8 mouse cellular contexts compared by ENCODE assay signal in the genomic region with DNA sequence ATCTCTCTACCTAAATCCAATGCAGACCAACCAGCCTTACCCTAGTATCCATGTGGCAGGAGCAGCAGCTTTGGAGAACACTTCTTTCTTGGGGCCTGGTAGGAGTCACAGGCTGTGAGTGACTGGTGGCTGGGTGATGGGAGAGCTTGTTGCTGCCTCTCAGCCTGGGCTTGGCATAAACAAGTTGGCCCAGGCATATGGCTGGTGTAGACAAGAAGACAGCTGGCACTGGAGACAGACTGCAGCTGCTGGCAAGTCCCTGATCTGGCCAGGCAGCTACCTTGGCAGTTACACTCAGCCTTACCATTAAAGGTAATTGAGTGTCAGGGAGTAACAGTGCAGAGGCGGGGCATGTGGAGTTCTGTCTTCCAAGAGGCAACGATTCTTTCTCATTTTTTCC. TPM values are rescaled to one million over a fixed set of nuclear protein-coding genes. Genes with fewer than 3 reads are reported as not detected.
DNase-seq lines count a peak whose midpoint lies in the region; ATAC-seq lines count a peak whose summit lies in the region.

No protein-coding gene starts in this region.

- no peaks in the 10 kb centered on the region for H3K36me3 ChIP-seq in kidney, embryonic 14.5 days (ENCODE audit: control insufficient read depth, insufficient read depth, low read length)

- no peaks in the 10 kb centered on the region for H3K9me3 ChIP-seq in kidney, embryonic 14.5 days (ENCODE audit: control insufficient read depth, low read length)

- no peak overlapping the region for H3K4me2 ChIP-seq in kidney, embryonic 14.5 days (replicated peaks; ENCODE audit: low read depth, low read length)

- H3K27ac ChIP-seq in kidney, embryonic 14.5 days (ENCODE audit: low read depth, low read length), result no peak overlapping the region

- no peak overlapping the region for H3K4me3 ChIP-seq in kidney, embryonic 14.5 days (ENCODE audit: low read length)

- H3K4me1 ChIP-seq in kidney, embryonic 14.5 days (ENCODE audit: control insufficient read depth, insufficient read depth, low read length), result peaks cover 8% of the 10 kb centered on the region

- H3K9ac ChIP-seq in kidney, embryonic 14.5 days (ENCODE audit: low read depth, low read length), result no peak overlapping the region

- 73% methylated on average over 2 of the region's 2 CpGs for WGBS in kidney, embryonic 14.5 days

- ATAC-seq in kidney, embryonic 14.5 days (ENCODE audit: low FRiP score, low TSS enrichment), result no peak
- ATAC-seq in monocyte, adult 5-6 weeks (replicated peaks; ENCODE audit: insufficient number of reproducible peaks, low FRiP score, low TSS enrichment, poor library complexity, severe bottlenecking), result no peak

- H3K27me3 ChIP-seq in kidney, embryonic 14.5 days (ENCODE audit: control insufficient read depth, insufficient read depth, low read length), result no peaks in the 10 kb centered on the region

- DNase-seq in kidney, adult 11 months, result peak; percentile 65
- peak; percentile 35 to 52 for DNase-seq in cerebellum, adult 18-20 months
- DNase-seq in gastrocnemius, adult 8-10 months (ENCODE audit: low spot score in 2 of 2), result peak; percentile 57 to 81
- DNase-seq in kidney, postnatal 4 days, result peak; percentile 7 to 16
- DNase-seq in lung, postnatal 25 days (ENCODE audit: low spot score), result peak; percentile 22
- DNase-seq in T-cell, adult 2 months (ENCODE audit: low spot score), result no peak

RNA-seq across cellular contexts. Expression of gene Abcc1, which starts 16.0 kb away (rescaled TPM):
- 9.1 and 13.6 TPM in 2 replicates for polyA plus RNA-seq in kidney, embryonic 14.5 days (2014; fragmentation: Nextera tagmentation; extraction: Ambion mirVana)
- 10 to 100 TPM; 17.2 to 23.2 (median 21.4) TPM for total RNA-seq in gastrocnemius, adult 8-10 months (2022)
- 15.3 to 24.0 TPM (median 22.2 TPM) in 3 replicates for total RNA-seq in monocyte, adult 5-6 weeks (2017)
